Mouse (Mus musculus): Measurements from ENCODE around the gene Dlx4.

Gene Dlx4

DNA sequence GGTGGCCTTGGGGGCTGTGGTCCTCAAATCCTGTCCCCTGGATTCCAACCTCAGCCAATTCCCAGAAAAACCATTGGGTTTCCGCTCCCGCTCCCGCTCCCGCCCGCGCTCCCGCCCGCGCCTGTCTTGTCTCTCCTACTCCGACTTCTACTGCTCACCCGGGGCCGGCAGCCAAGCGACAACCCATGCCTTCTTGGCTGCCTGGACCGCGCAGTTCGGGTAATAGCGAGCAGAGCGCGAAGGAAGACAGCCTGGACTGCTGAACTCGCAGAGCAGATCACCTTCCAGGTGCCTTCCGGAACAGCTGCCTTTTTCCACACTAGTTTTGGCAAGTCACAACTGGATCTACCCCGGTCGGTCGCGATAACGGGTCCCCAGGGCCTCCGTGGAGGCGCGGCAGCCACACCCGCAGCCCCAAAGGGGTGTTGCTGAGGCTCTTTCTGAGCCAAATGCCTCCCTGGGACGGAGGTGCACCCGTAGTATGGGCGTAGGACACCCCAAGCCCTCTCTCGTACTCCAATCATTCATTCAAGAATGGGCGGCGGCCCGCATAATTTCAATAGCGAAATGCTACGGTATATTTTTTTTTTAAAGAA, 3.0 kb downstream of the Dlx4 start:
- no peak for DNase-seq (ENCODE audit: low spot score)

DNA sequence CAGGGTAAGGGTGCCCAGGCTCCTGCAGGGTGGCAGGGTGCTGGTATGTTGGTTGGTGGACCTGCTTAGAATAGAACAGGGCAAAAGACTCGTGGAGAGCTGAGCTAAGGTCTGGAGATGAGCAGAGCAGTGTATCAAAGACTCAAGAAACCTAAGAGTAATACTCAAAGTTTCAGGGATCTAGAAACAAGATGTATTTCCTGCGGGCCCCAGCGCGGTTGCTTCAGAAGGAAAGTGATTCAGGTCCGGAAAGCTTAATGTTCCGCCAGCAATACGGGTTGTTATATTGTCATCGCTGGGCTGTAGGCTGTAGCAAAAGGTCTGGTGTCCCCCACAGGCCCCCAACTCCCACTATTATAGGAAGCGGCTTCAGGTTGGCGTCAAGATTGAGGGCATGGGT, 3.8 kb downstream of the Dlx4 start:
- no peak for DNase-seq (ENCODE audit: low spot score)

DNA sequence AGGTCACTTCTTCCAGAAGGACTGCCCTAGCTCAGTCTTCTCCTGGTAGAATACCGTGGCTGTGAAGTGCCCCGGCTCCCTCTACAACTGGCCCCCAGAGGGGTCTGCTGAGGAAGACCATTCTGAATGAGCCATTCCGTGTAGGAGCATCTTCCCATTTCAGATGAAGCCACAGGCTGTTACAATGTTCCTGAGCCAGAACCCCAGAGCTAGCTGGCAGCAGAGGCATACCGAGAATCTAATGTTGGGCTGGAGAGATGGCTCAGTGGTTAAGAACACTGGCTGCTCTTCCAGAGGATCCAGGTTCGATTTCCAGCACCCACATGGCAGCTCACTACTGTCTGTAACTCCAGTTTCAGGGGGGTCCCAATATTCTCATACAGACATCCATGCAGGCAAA, 6.2 kb downstream of the Dlx4 start:
- no peak for DNase-seq (ENCODE audit: low spot score)

DNA sequence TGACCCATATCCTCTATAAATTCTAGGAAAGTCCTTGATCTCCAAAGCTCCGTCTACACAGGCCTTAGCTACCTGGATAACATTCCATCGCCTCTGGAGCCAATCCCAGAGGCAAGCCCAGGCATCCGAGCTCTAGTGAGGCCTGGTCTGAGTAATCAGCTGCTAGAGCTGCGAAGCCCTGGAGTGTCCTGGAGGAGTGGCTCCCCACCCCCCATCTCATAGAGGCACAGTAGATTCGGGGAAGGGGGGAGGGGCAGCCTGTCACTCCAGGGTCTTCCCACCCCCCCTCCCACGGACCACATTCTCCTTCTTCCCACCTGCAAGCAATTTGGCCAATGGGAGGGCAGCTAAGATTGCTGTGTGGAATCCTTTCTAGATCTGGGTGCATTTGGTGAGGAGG, 8.8 kb downstream of the Dlx4 start:
- no peak for DNase-seq (ENCODE audit: low spot score)

DNA sequence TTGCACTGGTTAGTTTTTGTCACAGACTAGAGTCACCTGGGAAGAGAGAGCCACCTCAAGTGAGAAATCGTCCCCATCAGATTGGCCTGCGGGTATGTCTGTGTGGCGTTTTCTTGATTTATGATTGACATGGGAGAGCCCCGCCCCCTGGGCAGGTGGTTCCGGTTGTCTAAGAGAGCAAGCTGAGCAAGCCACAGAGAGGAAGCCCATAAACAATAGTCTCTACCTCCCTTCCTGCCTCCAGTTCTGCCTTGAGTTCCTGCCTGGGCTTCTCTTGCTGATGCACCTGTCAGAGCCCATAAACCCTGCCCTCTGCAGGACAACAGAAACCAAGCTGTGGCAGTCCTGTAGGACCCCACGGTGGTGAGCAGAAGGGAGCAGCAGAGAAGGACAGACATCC, 12.7 kb downstream of the Dlx4 start:
- no peak for DNase-seq (ENCODE audit: low spot score)

DNA sequence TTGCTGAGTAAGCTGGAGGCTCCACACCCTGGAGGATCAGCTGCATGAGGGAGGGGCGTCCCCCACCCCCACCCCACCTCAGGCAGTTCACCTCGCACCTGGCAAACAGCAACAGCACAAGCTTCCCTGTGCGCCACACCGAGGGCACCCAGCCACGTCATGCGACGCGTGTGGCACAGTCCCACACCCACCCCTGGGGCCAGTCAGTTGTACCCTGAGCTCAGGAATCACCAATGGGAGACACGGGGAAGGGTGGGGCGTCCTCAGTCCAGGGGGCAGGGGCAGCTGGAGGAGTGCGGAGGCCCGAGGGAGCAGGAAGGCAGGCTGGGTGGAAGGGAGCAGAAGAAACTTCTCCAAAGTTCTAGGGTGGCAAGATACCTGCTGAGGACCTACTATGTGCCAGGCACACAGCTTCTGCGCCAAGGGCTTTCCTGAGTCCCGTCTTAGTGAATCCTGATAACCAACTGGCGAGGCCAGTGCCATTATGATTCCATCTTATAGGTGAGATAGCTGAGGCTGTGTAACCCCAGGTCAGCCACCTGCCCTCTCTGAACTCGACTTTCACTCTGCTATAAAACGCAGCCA, 15.3 kb downstream of the Dlx4 start:
- DNase-seq (ENCODE audit: low spot score), result no peak

DNA sequence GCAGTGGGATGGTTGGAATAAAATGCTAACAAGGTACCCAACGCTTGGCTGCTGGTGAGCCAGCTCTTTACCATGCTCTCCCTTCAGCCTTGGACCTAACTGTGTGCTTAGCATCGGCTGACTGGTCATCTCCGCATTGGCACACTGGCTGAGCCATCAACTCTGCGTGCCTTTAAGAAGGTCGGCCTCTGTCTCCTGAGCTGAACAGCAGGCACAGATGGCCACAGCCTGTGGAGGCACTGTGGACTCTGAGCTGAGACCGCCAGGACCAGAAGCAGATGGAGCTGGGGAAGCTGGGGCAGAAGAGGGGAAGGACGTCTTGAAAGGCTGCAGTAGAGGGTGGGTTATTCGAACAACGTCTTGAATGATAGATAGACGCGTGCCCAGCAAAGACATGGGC, 17.7 kb downstream of the Dlx4 start:
- no peak for DNase-seq (ENCODE audit: low spot score)

DNA sequence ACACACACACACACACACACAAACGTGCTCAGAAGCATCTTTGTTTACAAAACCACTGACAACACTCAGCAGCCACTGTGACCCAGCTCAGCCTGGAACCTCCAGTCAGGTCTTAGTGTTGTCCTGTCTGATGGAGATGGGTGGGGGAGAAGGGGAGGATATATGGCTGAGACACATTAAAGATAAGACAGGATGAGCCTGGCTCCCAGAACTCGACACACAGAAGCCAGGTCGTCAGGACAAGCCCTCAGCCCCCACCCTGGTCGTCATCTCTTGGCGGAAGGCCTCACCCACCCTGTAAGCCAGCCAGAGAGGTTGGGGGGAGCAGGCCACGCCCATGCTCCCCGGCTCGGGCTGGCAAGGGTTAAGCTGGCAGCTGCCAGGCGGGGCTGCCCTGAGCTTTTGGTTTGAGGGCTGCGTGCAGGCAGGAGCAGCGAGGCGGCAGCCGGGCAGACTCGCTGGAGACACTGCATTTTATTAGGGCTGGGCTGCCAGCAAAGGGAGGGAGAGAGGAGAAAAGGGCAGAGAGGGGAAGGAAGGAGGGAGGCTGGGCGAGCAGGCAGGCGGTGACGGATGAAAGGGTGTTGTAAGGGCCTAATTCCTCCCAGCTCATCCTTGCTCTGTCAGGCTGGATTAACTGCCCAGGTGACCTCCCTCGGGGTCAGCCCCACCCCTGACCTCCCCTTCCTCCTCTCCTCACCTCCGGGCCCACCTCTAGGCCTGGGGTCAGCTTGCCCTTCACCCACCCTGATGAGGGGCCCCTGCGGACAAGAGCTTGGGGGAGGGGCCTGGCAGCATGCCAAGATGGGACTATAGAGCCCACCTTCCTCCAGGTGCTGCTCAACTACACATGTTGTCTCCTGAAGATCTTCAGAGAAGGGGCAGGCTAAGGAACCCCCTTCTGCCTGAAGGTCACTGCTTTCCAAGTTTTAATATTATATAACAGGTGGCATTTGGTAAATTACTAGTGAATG, 19.5 kb downstream of the Dlx4 start:
- DNase-seq (ENCODE audit: low spot score), result no peak

DNA sequence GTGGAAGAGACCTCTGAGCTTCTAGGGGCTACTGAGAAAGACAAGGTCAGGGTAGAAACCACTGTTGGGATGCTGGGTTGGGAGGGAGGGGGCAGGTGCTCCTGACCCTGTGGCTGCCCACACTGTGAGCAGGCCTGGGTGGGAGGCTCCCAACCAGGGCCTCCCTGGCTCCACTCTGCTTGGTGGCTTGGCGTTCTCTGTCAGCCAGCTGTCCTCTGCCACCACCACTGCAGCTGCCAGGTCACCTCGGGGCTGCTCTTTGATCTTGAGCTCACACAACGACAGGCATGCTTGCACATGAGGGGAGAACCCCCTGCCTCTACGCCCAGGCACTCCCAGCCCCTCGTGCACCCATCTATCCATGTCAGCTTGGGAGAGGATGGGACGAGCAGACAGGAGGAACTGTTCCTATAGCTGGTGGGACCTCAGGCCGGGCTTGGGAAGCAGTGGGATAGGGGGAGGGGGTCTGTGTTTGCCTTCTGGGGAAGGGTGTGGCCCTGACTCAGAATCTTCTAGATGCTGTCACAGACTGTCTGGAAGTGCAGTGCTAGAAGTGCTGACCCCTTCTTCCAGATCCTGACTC, 20.6 kb downstream of the Dlx4 start:
- no peak for DNase-seq (ENCODE audit: low spot score)

DNA sequence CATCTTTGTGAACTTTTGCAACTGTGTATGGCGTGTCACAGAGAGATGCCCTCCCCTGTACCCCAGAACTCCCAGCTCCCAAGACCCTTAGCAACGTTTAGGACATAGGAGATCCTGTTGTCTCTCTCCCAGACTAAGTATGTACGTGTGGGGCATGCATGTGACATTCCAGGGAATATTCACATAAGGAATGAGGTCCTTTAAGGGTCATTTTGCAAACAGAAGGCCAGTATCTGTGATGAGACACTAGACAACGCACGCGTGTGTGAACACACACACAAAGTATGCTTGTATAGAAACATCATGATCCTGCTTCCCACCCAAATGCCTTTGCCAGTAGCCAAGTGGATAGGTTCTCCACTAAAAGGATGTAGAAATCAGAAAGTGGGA, 24.0 kb downstream of the Dlx4 start:
- DNase-seq (ENCODE audit: low spot score), result no peak

DNA sequence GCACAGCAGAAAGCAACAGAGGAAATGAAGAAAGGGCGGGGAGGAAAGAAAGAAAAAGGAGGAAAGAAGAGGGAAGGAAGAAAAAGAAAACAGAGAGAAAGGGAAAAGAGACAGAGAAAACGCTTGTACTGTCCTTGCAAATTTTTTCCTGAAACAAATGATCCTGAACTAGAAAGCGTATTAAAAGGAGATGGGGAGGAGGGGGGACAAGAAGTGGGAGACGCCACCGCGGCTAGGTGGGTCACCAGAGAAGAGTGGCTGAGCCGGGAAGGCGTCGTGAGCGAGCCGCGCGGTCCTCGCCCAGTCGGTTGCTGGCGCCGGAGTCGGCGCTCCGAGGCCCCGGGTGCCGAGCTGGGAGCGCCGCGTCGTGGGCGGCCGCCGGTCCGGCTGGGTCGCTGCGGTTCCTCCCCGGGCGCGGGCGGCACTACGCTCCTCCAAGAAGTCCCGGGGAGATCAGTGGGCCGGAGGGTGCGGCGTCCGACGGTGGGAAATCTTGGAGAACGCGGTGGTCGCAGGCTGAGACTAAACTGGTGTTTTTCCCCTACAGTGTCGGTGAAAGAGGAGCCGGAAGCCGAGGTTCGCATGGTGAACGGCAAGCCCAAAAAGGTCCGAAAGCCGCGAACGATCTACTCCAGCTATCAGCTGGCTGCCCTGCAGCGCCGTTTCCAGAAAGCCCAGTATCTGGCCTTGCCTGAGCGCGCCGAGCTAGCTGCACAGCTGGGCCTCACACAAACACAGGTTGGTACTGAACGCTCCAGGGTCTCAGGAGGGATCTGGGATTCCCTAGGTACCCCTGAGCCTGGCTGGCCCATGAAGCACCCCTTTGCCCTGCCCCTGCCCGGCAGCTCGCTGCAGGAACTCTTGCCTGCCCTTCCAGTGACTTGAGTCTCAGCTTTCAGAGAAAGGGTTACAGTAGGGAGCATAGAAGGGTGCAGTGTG, 24.6 kb downstream of the Dlx4 start:
- no peak for DNase-seq (ENCODE audit: low spot score)

DNA sequence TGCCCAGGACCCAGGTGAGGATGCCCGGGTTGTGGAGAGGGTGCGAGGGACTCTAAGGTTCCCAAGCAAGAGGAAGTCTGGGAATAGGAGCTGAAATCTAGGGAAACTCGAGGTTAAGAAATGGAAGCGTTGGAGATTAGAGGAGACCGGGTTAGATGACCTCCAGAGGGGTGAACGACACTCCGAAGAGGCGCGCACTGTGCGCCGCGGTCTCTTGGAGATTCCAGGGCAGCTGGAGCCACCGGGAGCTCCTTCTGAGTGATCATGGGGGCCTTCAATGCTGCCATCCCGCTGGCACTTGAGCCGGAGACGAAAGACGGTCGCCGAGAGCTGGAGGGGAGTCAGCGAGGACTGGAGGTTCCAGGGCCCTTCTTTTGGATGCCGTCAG, 25.4 kb downstream of the Dlx4 start:
- no peak for DNase-seq (ENCODE audit: low spot score)

DNA sequence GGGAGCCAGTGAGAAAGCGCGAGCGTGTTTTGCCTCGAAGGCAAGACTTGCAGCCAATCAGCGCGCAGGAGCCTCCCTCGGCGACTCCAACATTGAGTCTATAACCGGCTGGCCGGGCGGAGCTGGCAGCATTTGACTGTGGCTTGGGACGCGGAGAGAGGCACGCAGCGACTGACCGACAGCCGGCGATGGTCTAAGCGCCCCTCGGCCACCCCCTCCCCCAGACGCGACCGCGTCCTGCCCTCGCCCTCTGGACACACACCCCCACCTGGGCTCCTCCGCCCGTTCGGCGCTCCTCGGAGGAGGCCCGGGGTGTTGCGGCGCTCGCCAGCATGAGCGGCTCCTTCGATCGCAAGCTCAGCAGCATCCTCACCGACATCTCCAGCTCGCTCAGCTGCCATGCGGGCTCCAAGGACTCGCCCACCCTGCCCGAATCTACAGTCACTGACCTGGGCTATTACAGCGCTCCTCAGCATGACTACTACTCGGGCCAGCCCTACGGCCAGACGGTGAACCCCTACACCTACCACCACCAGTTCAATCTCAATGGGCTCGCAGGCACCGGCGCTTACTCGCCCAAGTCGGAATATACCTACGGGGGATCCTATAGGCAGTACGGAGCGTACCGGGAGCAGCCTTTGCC, 26.0 kb downstream of the Dlx4 start, which contains the start of gene Dlx3:
TSS of gene Dlx3 (plus strand) at position 130 of the 643 bp plus-strand sequence.
- DNase-seq (ENCODE audit: low spot score), result no peak

DNA sequence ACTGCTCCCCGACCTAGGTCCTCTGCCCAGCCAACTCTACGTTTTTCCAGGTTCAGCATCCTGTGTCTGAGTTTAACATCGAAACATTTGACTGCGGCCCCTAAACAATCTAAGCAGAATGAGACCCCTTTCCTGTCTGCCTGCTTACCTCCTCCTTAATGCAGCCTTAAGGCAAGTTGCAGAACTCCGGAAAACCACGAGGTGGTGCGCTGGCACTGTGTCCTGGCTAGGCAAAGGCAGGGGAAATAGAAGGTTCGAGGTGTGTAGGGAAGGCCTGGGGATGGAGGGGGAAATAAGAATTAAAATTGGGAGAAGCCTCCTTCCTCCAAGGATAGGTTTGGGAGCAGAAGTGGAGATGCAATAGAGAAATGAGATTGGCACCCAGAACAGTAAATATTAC, 27.6 kb downstream of the Dlx4 start:
- DNase-seq (ENCODE audit: low spot score), result no peak

DNA sequence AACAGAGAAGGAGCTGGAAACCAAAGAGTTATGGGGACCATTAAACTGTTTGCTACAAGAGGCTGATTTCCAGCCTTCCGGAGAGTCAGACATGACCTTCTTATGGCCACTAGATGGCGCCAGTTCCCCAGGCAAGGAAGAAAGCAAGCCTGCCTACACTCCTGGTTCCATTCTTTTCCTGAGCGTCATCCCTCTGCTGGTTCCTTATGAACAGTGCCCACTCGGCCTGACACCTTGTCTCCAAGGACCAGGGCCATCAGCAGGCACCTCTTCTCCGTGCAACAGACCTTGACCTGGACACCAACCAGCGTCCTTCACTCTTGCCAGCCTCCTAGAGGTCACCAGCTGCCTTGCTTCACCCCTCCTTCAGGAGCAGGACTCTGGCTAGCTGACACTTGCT, 29.0 kb downstream of the Dlx4 start:
- DNase-seq (ENCODE audit: low spot score), result peak; percentile 21

DNA sequence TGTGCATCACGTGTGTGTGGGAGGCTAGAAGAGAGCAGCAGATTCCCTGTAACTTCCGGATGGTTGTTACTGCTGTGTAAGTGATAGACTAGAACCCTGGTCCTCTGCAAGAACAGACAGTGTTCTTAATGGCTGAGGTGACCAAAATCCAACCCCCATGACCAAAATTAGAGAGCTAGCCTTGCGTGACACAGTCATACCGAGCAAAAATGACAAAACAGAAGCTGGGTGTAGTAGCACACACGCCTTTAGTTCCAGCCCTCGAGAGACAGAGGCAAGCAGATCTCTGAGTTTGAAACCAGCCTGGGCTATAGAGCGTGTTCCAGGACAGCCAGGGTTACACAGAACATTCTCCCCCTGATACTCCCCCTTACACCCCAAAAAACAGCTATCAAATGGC, 36.0 kb downstream of the Dlx4 start:
- no peak for DNase-seq (ENCODE audit: low spot score)

DNA sequence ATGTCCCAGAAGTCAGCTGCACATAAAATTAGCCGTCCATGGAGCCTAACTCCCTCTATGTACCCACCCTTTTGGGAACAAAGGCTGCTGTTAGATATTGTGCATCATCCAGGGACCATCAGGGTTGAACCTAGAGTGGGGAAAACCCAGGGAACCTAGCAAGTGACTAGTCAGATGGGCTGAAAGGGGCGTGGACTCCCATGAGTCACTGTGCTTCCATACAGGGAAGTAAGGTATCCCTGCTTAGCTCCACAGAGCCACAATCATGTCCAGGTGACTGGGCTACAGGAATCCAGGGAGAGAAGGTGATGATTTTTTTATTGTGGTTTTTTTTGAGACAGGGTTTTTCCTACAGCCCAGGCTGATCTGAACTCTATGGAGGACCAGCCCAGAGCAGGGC, 37.1 kb downstream of the Dlx4 start:
- no peak for DNase-seq (ENCODE audit: low spot score)

DNA sequence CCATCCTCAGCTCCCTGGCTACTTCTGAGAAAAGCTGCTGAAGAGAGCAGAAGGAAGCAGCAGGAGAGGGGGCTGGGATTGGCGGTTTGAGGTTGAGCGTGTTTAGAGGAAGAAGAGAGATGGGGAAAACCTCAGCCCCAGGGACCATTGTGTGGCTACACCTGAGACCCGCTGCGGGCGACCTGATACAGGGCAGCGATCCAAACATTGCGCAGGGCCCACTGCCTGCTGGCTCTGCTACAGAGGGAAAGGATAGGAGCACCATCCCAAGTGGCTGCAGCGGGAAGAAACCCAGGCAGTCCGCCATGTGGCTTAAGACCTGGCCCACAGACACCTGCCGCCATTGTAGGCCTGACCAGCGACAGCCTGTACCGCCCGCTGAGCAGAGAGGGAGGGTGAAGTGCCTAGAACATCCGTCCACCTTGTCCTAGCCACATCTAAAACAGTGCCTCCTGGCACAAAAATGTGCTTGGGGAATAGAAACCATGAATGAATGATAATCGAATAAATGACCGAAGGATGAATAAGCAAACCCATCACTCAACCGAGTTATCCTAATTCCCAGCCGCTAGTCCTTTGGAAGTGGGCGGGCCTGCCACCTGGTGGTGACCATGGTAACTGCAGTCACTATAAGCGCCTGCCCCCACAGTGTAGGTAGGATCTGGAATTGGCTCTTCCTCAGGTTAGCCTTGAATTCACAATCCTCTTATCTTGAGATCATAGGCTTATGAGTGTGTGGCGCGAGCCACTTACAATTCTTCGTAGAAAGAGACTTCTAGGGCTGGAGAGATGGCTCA, 39.4 kb downstream of the Dlx4 start:
- peak; percentile 36 for DNase-seq (ENCODE audit: low spot score)

DNA sequence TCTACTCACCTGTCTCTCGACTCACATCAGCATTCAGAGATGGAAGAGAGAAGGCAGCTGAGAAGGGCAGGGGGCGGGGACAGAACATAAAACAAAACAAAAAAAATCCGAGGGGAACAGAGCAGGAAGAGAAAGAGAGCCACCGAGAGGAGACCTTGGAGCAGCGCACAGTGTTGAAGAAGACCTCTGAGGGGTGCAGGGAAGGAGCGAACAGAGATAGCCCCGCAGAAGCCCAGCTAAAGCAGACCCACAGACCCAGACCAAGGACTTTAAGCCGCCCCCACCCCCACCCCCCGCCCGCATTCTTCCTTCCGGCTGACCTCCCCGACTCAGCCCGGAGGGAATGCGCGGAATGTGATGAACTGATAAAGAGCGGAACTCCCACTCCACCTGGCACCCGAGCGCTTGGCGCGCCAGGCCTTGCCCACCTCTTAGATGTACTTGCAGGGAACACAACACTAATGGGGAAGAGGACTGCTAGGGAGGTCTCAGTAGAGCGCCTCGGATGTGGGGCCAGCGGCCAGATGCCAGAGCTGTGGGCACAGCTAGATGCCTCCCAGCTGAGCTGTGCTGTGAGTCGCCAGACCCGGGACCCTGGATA, 40.7 kb downstream of the Dlx4 start:
- DNase-seq (ENCODE audit: low spot score), result no peak

DNA sequence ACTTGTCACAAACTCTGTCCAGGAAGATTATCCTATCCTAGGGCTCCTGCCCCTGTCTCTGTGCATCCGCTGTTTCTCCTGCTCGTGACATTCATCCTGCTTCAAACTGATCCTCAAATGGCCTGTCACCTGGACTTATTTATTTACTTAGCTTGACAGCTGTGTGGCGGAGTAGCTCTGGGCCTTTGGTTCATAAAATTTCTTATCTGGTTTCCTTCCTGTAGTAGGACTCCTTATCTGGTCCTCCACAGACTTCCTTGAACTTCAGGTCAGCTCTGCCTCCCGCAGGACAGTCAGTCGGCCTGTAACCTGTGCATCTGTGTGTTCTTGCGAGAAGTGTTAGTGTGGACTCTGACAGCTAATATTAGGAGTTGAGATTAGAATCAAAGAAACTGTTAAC, 41.8 kb downstream of the Dlx4 start:
- no peak for DNase-seq (ENCODE audit: low spot score)

Data from spleen, adult 12 weeks (tissue).